Mouse (Mus musculus) stomach, postnatal 0 days (tissue): ENCODE measurements at regions not wholly inside any gene's neighbourhood (a gene's known extent, or its start where the extent isn't known, plus 50 kb on each side); places are given as distances from the start of the nearest gene placed in this dataset.

Source experiments
- CTCF ChIP-seq: IDR thresholded peaks from 2 replicates; pipeline ENCODE4 v1.5.1; 2016; ENCODE audit warnings: antibody characterized with exemption, low read depth, mild to moderate bottlenecking, moderate library complexity
- EP300 ChIP-seq: optimal IDR thresholded peaks from 2 replicates; pipeline ENCODE3; 2016; ENCODE audit warnings: antibody characterized with exemption

GRCm38 (mm10) chr8:8952212-8952611, 261.9 kb upstream of the Arglu1 start:
- TF ChIP-seq CTCF (no peak), EP300 (no peak)
